Mouse (Mus musculus) G1E (cell line): ENCODE measurements around the gene Dync1h1.

Experiments
- CTCF ChIP-seq: IDR thresholded peaks from 2 replicates; pipeline ENCODE4 v1.5.1; 2012; ENCODE audit warnings: low read depth, low read length, inconsistent platforms, mixed read lengths
- GATA1 ChIP-seq: IDR thresholded peaks from 2 replicates; pipeline ENCODE4 v1.6.1; 2012; ENCODE audit warnings: borderline replicate concordance, low read length, inconsistent platforms, mixed read lengths
- GATA2 ChIP-seq: IDR thresholded peaks from 2 replicates; pipeline ENCODE4 v1.6.1; 2012; ENCODE audit warnings: low read depth, low read length, inconsistent platforms, borderline replicate concordance
- POLR2AphosphoS5 ChIP-seq: IDR thresholded peaks from 2 replicates; pipeline ENCODE4 v1.6.1; 2012; ENCODE audit warnings: low read depth, low read length, inconsistent platforms; ENCODE audit not compliant: insufficient replicate concordance

DNA sequence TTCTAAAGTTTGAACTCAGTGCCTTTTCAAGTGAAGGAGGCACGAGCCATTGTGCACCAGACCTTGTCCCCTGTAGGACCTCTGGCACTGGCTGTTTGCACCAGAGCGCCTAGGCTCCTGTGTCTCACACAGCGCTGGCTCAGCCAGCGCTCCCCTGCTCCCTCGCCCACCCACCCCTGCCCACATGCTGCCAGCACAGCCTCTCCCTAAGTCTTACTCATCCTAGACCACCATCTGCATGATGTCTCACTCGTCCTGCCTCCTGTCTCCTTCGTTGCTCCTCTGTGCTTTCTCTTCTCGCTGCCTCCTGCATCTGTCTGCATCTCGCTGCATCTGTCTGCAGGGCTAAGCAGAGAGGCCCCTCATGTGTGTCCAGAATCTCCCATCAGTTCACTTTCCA lies 22.9 kb upstream of the Dync1h1 start:
- TF ChIP-seq CTCF (no peak), GATA1 (no peak), POLR2AphosphoS5 (no peak), GATA2 (no peak)
